Mouse (Mus musculus): ENCODE data around the gene Plppr2.
A peak's percentile ranks its signal among the peaks of the same experiment; 100 is the strongest.

The Plppr2 gene

DNA sequence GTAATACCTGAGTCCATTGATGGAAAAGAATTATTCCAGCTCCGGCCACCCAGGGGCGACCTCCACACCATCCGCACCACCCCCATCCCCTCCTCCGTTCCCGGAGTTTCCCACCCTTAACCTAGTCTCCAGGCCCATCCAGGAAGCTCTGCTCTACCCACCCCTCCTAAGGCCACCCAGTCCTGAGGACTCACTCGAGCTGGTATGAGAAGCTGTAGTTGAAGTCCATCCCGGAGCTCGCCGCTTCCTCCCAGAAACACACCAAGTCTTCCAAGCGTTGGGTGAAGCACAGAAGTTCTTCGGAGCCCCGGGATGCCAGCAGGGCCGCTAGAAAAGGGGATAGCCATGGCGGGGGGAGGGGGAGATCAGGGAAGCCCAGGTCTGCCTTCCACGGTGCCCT, 25.2 kb downstream of the Plppr2 start:
- no peak for DNase-seq (ENCODE audit: low spot score)

DNA sequence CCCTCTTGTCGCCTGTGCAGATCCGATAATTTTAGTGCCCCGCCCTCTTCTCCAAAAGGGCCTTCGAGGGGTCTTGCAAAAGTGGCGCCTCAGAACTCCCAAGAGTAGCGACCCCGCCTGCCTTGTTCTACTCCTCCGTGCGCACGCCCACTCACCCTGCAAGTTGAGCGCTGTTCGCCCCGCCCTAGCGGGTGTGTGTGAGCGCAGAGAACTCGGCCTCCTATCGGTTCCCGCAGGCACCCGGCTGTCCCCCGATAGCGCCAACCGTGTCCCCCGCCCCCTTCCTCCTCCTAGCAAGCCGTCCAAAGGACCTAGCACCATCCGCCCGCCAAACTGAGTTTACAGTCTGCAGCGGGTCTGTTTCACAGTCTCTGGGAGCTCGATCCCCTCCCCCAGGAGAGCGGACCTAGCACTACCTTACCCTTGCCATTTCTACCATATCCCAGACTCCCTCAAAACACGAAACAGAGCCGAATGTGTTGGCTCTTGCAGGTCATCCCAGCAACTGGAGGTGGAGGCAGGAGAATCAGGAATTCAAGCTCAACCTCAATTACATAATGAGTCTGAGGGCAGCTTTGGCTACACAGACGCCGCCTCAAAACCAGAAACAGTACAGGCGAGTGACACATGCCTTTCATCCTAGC, 25.7 kb downstream of the Plppr2 start:
- DNase-seq (ENCODE audit: low spot score) = peak; percentile 36

DNA sequence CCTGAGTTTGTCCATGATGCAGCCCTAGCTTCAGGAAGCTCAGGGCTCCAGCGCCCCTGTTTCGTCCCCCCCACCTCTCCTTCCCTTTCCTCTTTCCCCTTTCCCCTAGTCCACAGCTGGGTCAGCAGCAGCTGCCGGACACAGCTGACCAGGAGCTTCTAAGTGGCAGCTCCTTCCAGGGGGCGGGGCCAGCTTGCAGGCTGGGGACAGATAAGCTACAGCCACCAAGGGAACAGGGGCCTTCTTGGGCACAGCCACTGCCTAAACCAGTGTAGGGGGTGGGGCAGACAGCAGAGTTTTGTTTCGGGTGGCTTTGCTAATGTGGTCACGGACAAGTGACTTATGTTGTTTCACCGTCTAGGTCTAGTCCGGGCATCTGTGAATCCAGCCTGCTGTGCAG, 26.6 kb downstream of the Plppr2 start, which contains the start of gene Epor:
TSS of gene Epor (minus strand) at position 90 of the 400 bp plus-strand sequence.
- no peak for DNase-seq (ENCODE audit: low spot score)

DNA sequence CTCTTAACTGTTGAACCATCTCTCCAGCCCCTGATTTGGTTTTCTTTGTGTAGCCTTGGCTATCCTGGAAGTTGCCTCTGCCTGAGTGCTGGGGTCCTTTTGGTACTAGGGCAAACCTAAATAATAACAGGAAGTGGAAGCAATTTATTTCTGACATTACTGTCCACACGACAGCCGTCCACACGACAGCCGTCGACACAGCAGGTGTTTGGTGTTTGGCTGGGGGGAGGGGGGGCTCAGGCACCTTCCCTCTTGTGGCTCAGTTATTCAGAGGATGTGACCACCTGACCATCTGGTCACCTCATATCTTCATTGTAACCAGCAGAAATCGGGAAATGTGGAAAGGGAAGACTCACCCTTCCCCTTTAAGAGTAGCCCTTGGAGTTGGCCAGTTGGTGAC, 32.0 kb downstream of the Plppr2 start:
- DNase-seq (ENCODE audit: low spot score) = no peak

DNA sequence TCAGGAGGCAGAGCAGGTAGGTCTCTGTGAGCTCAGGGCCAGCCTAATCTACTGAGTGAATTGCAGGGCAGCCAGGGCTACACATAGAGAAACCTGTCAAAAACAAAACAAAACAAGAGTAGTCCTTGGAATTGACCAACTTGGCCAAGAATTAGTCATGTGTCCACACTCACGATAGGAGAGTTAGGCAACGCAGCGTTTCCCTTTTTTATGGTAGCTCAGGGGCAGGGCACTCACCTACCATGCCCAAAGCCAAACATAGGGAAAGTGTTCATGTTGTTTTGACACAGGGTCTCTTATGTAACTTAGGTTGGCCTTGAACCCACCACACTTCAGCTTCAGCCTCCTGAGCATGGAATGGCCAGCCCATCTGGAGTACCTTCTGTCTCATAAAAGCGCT, 32.5 kb downstream of the Plppr2 start:
- no peak for DNase-seq (ENCODE audit: low spot score)

DNA sequence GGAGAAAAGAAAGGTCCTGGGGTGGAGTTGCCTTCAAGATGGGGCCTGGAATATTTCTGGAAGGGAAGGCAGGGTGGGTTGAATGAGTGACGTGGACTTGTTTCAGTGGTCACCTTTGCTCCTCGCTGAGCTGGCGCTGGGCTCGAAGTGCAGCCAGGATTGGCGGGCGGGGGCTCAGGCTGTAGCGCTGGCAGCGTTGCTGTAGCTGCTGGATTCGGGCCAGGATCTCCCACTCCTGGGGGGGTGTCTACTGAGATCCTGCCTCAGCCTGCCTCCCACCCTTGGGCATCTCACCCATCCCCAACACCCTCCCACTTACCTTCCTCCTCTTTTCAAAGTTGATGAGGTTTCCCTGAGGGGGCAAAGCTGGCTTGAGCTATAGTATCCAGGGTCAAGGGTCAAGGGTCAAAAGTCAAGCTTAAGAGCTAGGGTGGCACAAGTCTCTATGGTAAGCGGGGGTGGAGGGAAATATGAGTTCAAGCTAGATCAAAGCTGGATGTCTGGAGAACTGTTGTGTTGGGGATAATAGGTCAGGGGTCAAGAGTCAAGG, 39.9 kb downstream of the Plppr2 start:
- DNase-seq (ENCODE audit: low spot score) = no peak

DNA sequence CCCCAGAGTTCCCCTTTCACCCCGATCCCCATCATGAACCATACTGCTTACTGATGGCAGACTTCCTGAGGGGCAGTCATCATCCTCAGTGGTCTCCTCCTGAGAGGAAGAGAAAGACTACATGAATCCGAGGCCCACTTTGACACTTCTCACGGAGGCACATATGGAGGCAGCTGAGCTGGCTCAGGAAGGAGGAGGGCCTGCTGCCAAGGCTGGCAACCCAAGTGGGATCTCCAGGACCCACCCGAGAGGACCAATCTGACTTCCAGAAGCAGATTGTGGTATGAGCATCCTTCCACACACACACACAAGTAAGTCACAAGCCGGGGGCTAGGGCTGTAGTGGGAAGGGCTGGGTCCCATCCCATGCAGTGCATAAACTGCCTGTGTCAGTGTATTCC, 40.5 kb downstream of the Plppr2 start:
- no peak for DNase-seq (ENCODE audit: low spot score)

DNA sequence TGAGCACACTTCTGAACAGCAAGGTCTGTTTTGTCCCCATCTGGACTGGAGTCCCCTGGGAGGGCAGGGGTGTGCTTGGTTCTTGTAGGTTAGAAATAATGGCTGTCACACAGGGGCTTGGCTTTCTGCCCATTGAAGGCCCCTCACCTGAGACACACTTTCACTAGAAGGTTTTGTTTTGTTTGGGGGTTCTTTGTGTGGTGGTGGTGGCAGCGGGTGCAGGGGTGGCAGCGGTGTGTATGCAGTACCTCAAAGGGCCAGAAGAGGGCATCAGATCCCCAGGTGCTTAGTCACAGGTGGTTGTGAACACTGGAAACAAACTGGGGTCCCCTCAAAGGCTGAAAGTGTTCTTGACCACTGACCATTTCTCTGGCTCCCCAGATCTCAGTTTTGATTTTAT, 41.1 kb downstream of the Plppr2 start:
- no peak for DNase-seq (ENCODE audit: low spot score)

DNA sequence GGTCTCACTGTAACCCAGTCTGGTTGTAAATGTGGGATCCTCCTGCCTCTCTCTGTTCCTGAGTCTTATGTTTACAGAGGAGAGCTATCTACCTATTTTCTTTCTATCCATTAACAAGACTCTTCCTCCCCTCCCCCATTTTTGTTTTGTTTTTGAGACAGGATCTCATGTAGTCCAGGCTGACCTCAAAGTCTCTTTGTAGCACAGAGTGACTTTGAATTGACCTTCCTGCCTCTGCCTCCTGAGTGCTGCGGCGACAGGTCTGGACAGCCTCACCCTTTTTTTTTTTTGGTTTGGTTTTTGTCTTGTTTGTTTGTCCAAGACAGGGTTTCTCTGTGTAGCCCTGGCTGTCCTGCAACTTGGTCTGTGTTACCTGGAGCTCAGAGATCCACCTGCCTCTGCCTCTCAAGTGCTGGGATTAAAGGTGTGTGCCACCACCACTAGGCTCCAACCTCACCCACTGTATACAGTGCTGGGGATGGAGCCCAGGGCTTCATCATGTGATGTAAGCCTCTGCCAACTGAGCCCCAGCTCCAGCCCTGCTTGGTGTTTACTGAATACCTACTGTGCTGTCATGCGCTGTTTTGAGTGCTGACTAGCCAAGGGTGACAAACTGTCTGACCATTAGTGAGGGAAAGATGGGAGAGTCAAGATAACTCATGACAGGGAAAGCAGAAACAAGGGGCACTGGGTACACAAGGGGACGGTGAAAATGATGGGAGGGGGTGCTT, 41.7 kb downstream of the Plppr2 start:
- no peak for DNase-seq (ENCODE audit: low spot score)

DNA sequence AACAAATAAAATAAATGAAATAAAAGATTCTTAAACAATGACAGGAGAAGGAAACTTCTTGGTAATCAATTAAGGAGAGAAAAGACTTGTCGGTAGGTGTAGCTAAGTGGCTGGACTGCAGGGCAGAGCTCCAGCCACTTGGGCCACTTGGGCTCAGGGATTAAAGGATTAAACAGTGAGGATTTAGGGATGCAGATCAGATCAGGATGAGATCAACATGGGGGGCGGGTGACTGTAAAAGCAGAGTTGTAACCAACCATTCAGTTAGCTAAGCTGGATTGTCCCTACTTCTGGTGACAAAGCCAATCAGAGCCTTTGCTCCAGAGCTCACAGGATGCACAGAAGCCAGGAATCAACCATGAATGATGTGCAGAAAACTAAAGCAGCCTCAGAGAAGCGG, 47.1 kb downstream of the Plppr2 start:
- no peak for DNase-seq (ENCODE audit: low spot score)

DNA sequence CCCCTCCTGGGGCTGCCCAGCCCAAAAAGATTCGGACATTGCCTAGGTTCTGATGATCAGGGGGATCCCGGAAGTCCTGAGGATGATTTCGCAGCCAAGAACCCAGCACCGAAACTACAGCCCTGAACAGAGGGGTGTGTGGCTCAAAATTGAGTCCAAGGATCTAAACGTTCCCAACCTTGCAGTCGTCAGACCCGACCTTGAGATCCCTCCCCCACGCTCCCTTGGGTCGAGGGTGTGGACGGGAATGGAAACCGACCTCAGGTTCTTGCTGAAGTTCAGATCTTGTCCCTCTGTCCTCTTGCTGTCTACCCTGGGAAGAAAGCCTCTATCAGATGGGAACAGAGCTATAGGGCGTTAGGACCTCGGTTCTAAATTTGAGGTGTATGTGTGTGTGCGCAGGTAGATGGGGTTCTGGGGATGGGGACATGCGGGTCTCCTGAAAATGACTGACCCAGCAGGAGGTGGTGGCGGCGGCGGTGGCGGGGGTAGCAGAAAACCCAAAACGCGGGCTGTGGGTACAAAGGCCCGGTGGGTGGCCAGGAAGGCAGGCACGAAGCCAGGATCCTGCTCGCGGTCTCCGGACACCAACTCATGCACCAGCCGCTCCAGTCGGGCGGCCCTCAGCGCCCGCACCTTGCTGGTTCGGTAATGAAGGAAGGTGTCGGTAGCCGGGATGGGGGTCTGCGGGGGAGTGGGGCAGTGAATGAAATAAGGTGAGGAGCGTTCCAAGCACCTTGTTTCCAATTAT, 50.9 kb downstream of the Plppr2 start:
- DNase-seq (ENCODE audit: low spot score) = no peak

DNA sequence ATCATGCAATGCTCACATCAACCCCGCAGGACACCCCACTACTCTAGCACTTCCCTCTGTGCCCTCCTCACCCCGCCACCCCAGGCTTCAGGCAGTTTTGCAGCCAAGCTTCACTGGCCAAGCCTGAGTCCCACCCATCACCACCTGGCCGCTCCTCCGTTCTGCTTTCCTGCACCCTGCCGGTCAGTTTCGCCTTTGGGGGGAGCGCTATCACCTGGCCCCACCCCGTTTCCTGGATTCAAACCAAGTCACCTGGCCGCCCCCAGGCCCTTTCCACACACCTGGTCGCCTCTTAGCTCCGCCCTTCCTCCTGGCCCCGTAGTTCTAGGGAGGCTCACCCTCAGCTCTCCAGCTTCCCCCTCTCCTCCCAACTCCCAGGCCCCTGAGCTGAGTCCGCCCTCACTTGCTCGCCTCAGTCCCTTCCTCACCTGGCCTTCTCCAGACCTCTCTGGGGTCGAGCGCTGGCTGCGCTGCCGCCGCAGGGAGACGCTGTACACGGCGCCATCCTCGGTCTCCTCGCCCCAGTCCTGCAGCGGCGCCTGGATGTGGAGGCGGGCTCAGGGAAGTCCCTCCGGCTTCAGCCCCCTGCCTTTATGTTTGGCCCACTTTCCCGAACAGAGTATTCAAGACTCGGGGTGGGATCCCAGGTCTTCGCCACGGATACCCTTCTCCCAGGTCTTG, 51.7 kb downstream of the Plppr2 start:
- no peak for DNase-seq (ENCODE audit: low spot score)

DNA sequence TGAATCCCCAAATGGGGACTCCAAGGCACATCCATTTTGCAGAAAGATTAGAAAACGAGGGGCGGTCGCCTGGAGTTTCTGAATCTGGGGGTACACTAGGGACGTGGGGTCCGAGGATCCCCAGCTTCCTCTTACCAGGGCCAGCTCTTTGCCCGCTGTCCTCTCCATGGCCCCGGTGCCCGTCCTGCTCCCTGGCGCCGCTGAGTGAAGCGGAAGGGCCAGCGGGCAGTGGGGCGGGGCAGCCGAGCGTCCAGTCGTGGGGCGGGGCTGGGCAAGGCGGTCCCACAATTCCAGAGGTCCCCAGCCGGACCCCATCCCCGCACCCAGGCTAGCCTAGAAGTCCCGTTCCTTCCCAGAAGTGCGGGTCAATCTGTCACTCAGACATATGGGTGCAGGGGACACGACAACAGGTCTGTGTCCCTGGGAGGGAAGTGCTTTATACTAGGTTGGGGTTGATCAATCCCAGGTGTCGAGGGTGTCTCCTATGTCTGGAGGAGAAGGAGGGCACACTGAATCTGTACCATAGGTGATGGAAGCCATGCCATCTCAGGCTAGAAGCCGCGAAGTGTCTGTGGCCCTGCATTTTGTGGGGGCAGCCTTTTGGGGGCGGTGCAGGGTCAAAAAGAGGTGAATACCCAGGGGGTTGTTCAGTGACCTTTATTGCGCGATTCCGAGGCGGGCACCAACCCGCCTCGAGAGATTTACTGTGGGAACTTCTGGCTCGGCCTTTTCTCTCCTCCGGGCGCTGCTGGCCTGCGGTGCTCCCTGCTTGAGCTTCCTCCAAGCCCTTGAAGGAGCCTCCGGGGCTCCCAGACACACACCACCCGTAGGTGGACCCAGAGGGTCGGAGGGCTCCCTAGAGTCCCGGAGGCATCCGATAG, 52.6 kb downstream of the Plppr2 start, which contains the start of gene Rgl3:
TSS of gene Rgl3 (minus strand) at position 217 of the 881 bp plus-strand sequence.
- DNase-seq (ENCODE audit: low spot score) = peak; percentile 16

DNA sequence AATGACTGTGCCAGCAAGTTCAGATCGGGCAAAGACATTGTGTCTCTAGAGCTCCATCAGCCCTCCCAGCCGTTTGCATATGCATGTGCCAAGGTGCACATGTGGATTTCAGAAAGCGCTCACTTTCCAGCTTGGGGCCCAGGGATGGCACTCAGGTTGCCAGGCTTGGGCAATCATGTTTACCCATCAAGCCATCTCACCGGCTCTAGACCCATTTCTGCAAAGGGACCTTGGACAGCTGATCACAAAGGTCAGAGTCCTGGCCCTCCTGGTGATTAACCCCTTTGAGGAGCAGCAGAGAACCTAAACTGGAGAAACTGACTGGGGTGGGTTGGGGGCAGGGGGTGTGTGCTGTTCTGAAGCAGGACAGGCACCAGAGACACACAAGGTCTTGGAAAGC, 55.4 kb downstream of the Plppr2 start:
- DNase-seq (ENCODE audit: low spot score) = no peak

DNA sequence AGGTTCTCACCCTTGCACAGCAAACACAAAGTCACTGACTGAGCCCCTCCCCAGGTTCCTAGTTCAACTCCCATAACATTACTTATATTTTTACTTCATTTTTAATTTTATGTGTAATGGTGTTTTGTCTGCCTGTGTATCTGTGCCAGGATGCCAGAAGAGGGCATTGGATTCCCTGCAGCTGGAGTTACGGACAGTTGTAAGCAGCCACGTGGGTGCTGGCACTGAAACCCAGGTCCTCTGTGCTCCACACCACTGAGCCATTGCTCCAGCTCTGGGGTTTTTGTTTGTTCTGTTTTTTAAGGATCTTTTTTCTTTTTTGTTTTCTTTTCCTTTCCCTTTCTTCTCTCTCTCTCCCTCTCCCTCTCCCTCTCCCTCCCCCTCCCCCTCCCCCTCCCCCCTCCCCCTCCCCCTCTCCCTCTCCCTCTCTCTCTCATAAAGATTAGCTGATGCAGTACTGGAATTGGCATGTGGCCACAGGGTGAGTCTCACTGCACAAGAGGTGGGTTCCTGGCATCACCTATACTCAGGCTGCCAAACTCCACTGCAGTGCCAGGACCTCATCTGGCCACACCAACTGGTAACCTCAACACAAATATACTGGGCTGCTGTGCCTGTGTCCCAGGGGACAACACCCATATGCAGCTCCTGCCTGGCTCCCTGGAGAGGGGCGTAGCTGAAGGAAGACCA, 59.5 kb downstream of the Plppr2 start:
- no peak for DNase-seq (ENCODE audit: low spot score)

All from ovary, postnatal 10 days (tissue).